Mouse (Mus musculus) cerebellum, adult 2 months (tissue): ENCODE data around the gene Cyp11a1. TPM values are rescaled to one million over a fixed set of nuclear protein-coding genes. Genes with fewer than 3 reads are reported as not detected.

Experiments used
- DNase-seq, 2 experiments: peaks; one replicate each; pipeline ENCODE4 v3.0.0; 2021
- H3K27ac ChIP-seq: fragments of 200-500 bp; 2 replicates; pipeline ENCODE4 v1.5.1; 2012; ENCODE audit warnings: low read length, control low read depth, inconsistent platforms; ENCODE audit not compliant: insufficient read depth
- H3K27me3 ChIP-seq: fragments of 200-500 bp; 2 replicates; pipeline ENCODE4 v1.6.1; 2012; ENCODE audit warnings: inconsistent platforms, mild to moderate bottlenecking, low read length, moderate library complexity; ENCODE audit not compliant: control insufficient read depth, insufficient read depth
- H3K4me1 ChIP-seq: fragments of 200-500 bp; 2 replicates; pipeline ENCODE4 v1.6.1; 2011; ENCODE audit warnings: low read length; ENCODE audit not compliant: control insufficient read depth, insufficient read depth
- H3K4me3 ChIP-seq: fragments of 200-500 bp; replicated peaks from 2 replicates; pipeline ENCODE3; 2011; ENCODE audit warnings: mild to moderate bottlenecking, low read depth, low read length, control low read depth; ENCODE audit not compliant: insufficient read depth
- CTCF ChIP-seq: fragments of 200-500 bp; IDR thresholded peaks from 2 replicates; pipeline ENCODE4 v1.5.1; 2011; ENCODE audit warnings: low read depth, mild to moderate bottlenecking, control low read depth, low read length, moderate library complexity, borderline replicate concordance; ENCODE audit not compliant: insufficient read depth
- POLR2A ChIP-seq: fragments of 200-500 bp; IDR thresholded peaks from 2 replicates; pipeline ENCODE4 v1.6.1; 2011; ENCODE audit warnings: low read length, control low read depth, borderline replicate concordance; ENCODE audit not compliant: insufficient read depth
- WGBS: fragments of 180-500 bp; shearing (Covaris S2); methylation state at CpG from one replicate; pipeline ENCODE4 v1.1.7; 2018; 5-methylcytosine and 5-hydroxymethylcytosine counted together
- polyA plus RNA-seq: library from polyadenylated mRNA; depleted of rRNA; stranded (reverse); fragments of >200 nt; gene quantifications from 2 replicates; pipeline ENCODE4 v1.2.3, GENCODE M21; 2012

The Cyp11a1 gene
- polyA plus RNA-seq, 1 experiment: 3.7 TPM

- 39% methylated on average over 2 of the region's 2 CpGs for WGBS
- H3K4me3 ChIP-seq: no peak overlapping the region
- peak in 1 of 2 experiments; percentile 29 for DNase-seq
- no peaks in the 10 kb centered on the region for H3K4me1 ChIP-seq
- H3K27ac ChIP-seq: no peak overlapping the region
- H3K27me3 ChIP-seq: no peaks in the 10 kb centered on the region
- no peak for TF ChIP-seq CTCF
- TF ChIP-seq POLR2A: no peak
Measured at GRCm38 (mm10) chr9:57999676-58000075, 6.5 kb upstream of the Cyp11a1 start.

GRCm38 (mm10) chr9:58003272-58003671 is 2.9 kb upstream of the Cyp11a1 start:
- Histone ChIP-seq H3K27me3 (no peaks in the 10 kb centered on the region), H3K4me1 (no peaks in the 10 kb centered on the region), H3K27ac (no peak overlapping the region), H3K4me3 (no peak overlapping the region)
- TF ChIP-seq CTCF: no peak
- WGBS: 32% methylated on average over 2 of the region's 2 CpGs
- no peak for DNase-seq

- Histone ChIP-seq H3K4me1 (peaks cover 12% of the 10 kb centered on the region), H3K27me3 (no peaks in the 10 kb centered on the region), H3K27ac (no peak overlapping the region), H3K4me3 (no peak overlapping the region)
- no peak for DNase-seq
- WGBS: 61% methylated on average over 12 of the region's 12 CpGs
- TF ChIP-seq POLR2A (no peak), CTCF (no peak)
Measured at GRCm38 (mm10) chr9:58008336-58009014, 2.3 kb downstream of the Cyp11a1 start.

DNA sequence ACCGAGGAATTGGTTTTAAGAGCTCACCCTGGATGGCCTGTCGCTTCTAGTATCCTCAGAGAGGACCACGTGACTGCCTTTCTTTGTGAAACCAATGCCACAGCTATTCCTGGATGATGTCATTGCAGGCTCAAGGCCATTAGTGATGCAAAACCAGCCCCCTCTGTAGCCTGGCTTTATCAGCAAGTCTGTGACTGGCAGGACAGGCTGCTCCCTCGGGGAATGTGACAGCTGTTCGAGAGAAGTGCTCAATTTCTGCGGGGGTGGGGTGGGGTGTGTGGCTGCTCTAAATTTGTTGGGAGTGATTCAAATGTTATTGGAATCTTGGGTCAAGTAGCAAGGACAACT is 2.8 kb downstream of the Cyp11a1 start:
- DNase-seq: peak in 1 of 2 experiments; percentile 34
- Histone ChIP-seq H3K4me3 (no peak overlapping the region), H3K4me1 (peaks cover 12% of the 10 kb centered on the region), H3K27me3 (no peaks in the 10 kb centered on the region), H3K27ac (no peak overlapping the region)
- WGBS: 23% methylated on average over 6 of the region's 6 CpGs
- no peak for TF ChIP-seq POLR2A
- TF ChIP-seq CTCF: no peak

- TF ChIP-seq POLR2A (no peak), CTCF (no peak)
- H3K4me3 ChIP-seq: no peak overlapping the region
- no peak overlapping the region for H3K27ac ChIP-seq
- 70% methylated on average over 3 of the region's 3 CpGs for WGBS
- no peaks in the 10 kb centered on the region for H3K27me3 ChIP-seq
- H3K4me1 ChIP-seq: peaks cover 12% of the 10 kb centered on the region
- no peak for DNase-seq
Measured at GRCm38 (mm10) chr9:58009588-58009987, 3.4 kb downstream of the Cyp11a1 start.

- no peak for DNase-seq
- WGBS: 88% methylated on average over 7 of the region's 7 CpGs
- no peak for TF ChIP-seq POLR2A
- no peak for TF ChIP-seq CTCF
- no peaks in the 10 kb centered on the region for H3K27me3 ChIP-seq
- no peak overlapping the region for H3K4me3 ChIP-seq
- H3K27ac ChIP-seq: no peak overlapping the region
- H3K4me1 ChIP-seq: peaks cover 12% of the 10 kb centered on the region
Measured at GRCm38 (mm10) chr9:58011027-58011426, 4.8 kb downstream of the Cyp11a1 start.

GRCm38 (mm10) chr9:58011552-58011951 is 5.3 kb downstream of the Cyp11a1 start:
- Histone ChIP-seq H3K4me3 (no peak overlapping the region), H3K27me3 (no peaks in the 10 kb centered on the region), H3K4me1 (peaks cover 12% of the 10 kb centered on the region), H3K27ac (no peak overlapping the region)
- DNase-seq: no peak
- WGBS: 94% methylated on average over 8 of the region's 8 CpGs
- TF ChIP-seq CTCF (no peak), POLR2A (no peak)

- no peak for TF ChIP-seq CTCF
- TF ChIP-seq POLR2A: no peak
- Histone ChIP-seq H3K4me3 (no peak overlapping the region), H3K27ac (no peak overlapping the region), H3K27me3 (no peaks in the 10 kb centered on the region), H3K4me1 (peaks cover 12% of the 10 kb centered on the region)
- DNase-seq: no peak
- WGBS: 48% methylated on average over 2 of the region's 2 CpGs
Measured at GRCm38 (mm10) chr9:58012486-58012885, 6.3 kb downstream of the Cyp11a1 start.

GRCm38 (mm10) chr9:58012935-58013334 is 6.7 kb downstream of the Cyp11a1 start:
- Histone ChIP-seq H3K27ac (no peak overlapping the region), H3K4me1 (peaks cover 12% of the 10 kb centered on the region), H3K4me3 (no peak overlapping the region), H3K27me3 (no peaks in the 10 kb centered on the region)
- 33% methylated on average over 2 of the region's 2 CpGs for WGBS
- TF ChIP-seq CTCF (no peak), POLR2A (no peak)
- no peak for DNase-seq
